ENCODE assay signal across 13 mouse cellular contexts in genomic region chr5:148608857-148609505, GRCm38 (mm10). TPM values are rescaled to one million over a fixed set of nuclear protein-coding genes. Genes with fewer than 3 reads are reported as not detected.
DNase-seq lines count a peak whose midpoint lies in the region; ATAC-seq and TF ChIP-seq lines count a peak whose summit lies in the region.
"Had no signal": no experiment of that assay in that cellular context is flagged by ENCODE, and none has a peak within 500 bp of the region (broad histone marks: within the 10 kb centered on the region; RNA-seq: fewer than 3 reads in every experiment).

No protein-coding gene starts in this region.

- no peak overlapping the region for H3K4me3 ChIP-seq in gastrocnemius, adult 2 months
- no peak overlapping the region for H3K4me3 ChIP-seq in intestine, embryonic 16.5 days (ENCODE audit: low read length)
- H3K4me3 ChIP-seq in intestine, postnatal 0 days (ENCODE audit: low read depth, low read length), result no peak overlapping the region
- no peak overlapping the region for H3K4me3 ChIP-seq in embryonic facial prominence, embryonic 12.5 days
- no peak overlapping the region for H3K4me3 ChIP-seq in limb, embryonic 12.5 days (replicated peaks)
- H3K4me3 ChIP-seq: liver, embryonic 12.5 days; stomach, embryonic 15.5 days had no signal

- intact Hi-C loops in gastrocnemius, adult 2 months (cut with DNase I), result no loop called here

- H3K27ac ChIP-seq in gastrocnemius, adult 2 months, result peak overlapping the region; percentile 70
- H3K27ac ChIP-seq in intestine, embryonic 16.5 days (ENCODE audit: low read length), result 0 out of 2 replicates have a peak overlapping the region, but pooled peaks have one; percentile 43
- no peak overlapping the region for H3K27ac ChIP-seq in intestine, postnatal 0 days (ENCODE audit: low read depth, low read length)
- H3K27ac ChIP-seq in embryonic facial prominence, embryonic 12.5 days, result peak overlapping the region; percentile 18; the same call in 1 of the 2 replicates
- peak overlapping the region; percentile 29; the same call in 1 of the 2 replicates for H3K27ac ChIP-seq in limb, embryonic 12.5 days
- H3K27ac ChIP-seq: liver, embryonic 12.5 days had no signal

- H3K9me3 ChIP-seq in intestine, embryonic 16.5 days (ENCODE audit: control insufficient read depth, low read length), result no peaks in the 10 kb centered on the region
- H3K9me3 ChIP-seq in intestine, postnatal 0 days (ENCODE audit: control insufficient read depth), result no peaks in the 10 kb centered on the region
- H3K9me3 ChIP-seq in embryonic facial prominence, embryonic 12.5 days, result no peaks in the 10 kb centered on the region
- no peaks in the 10 kb centered on the region for H3K9me3 ChIP-seq in limb, embryonic 12.5 days
- H3K9me3 ChIP-seq: liver, embryonic 12.5 days; stomach, embryonic 15.5 days had no signal

- no peak for TF ChIP-seq CTCF in gastrocnemius, adult 2 months (IDR thresholded peaks at IDR 0.05)
- TF ChIP-seq CTCF in intestine, postnatal 0 days (IDR thresholded peaks at IDR 0.05; ENCODE audit: low read depth), result no peak

- WGBS in intestine, embryonic 16.5 days, result 62% methylated on average over 13 of the region's 13 CpGs
- WGBS in intestine, postnatal 0 days, result 74% methylated on average over 13 of the region's 13 CpGs
- 66% methylated on average over 13 of the region's 13 CpGs for WGBS in embryonic facial prominence, embryonic 12.5 days
- 81% methylated on average over 13 of the region's 13 CpGs for WGBS in limb, embryonic 12.5 days

- no peak for ATAC-seq in intestine, embryonic 16.5 days
- ATAC-seq in intestine, postnatal 0 days, result no peak
- no peak for ATAC-seq in embryonic facial prominence, embryonic 12.5 days (ENCODE audit: insufficient number of reproducible peaks, insufficient read depth, low FRiP score, low TSS enrichment)
- ATAC-seq in limb, embryonic 12.5 days (ENCODE audit: insufficient number of reproducible peaks, insufficient read depth, low FRiP score, low TSS enrichment, low read depth), result no peak
- ATAC-seq in monocyte, adult 5-6 weeks (replicated peaks; ENCODE audit: insufficient number of reproducible peaks, low FRiP score, low TSS enrichment, poor library complexity, severe bottlenecking), result no peak
- ATAC-seq: liver, embryonic 12.5 days had no signal

- no peak for DNase-seq in gastrocnemius, adult 2 months
- DNase-seq in gastrocnemius, postnatal 4 days (ENCODE audit: low spot score in 2 of 2), result no peak
- DNase-seq in MN1 (ENCODE audit: low spot score), result no peak
- DNase-seq: cerebellum, adult 8-10 months; right cerebral cortex, postnatal 4 days; thymus, postnatal 4 days had no signal

- no peak overlapping the region for H3K4me2 ChIP-seq in intestine, embryonic 16.5 days (ENCODE audit: low read depth, low read length)
- no peak overlapping the region for H3K4me2 ChIP-seq in intestine, postnatal 0 days (replicated peaks; ENCODE audit: low read depth)
- no peak overlapping the region for H3K4me2 ChIP-seq in embryonic facial prominence, embryonic 12.5 days (replicated peaks)
- no peak overlapping the region for H3K4me2 ChIP-seq in limb, embryonic 12.5 days
- H3K4me2 ChIP-seq: liver, embryonic 12.5 days; stomach, embryonic 15.5 days had no signal

- H3K4me1 ChIP-seq in intestine, embryonic 16.5 days (ENCODE audit: control insufficient read depth, insufficient read depth, low read length), result peaks cover 9% of the 10 kb centered on the region; the same call in 1 of the 2 replicates
- H3K4me1 ChIP-seq in intestine, postnatal 0 days (replicated peaks; ENCODE audit: control insufficient read depth, insufficient read depth, low read length), result no peaks in the 10 kb centered on the region
- H3K4me1 ChIP-seq in embryonic facial prominence, embryonic 12.5 days, result peaks cover 19% of the 10 kb centered on the region
- H3K4me1 ChIP-seq in limb, embryonic 12.5 days (replicated peaks), result peaks cover 18% of the 10 kb centered on the region
- H3K4me1 ChIP-seq: liver, embryonic 12.5 days; stomach, embryonic 15.5 days had no signal

- H3K9ac ChIP-seq in intestine, embryonic 16.5 days (ENCODE audit: low read depth, low read length), result no peak overlapping the region
- H3K9ac ChIP-seq in intestine, postnatal 0 days (ENCODE audit: low read depth, low read length), result no peak overlapping the region
- no peak overlapping the region for H3K9ac ChIP-seq in embryonic facial prominence, embryonic 12.5 days
- H3K9ac ChIP-seq in limb, embryonic 12.5 days (replicated peaks), result no peak overlapping the region
- H3K9ac ChIP-seq: liver, embryonic 12.5 days; stomach, embryonic 15.5 days had no signal

- H3K36me3 ChIP-seq in intestine, embryonic 16.5 days (ENCODE audit: control insufficient read depth, insufficient read depth, low read length), result no peaks in the 10 kb centered on the region
- H3K36me3 ChIP-seq in intestine, postnatal 0 days (ENCODE audit: control insufficient read depth, insufficient read depth), result no peaks in the 10 kb centered on the region
- no peaks in the 10 kb centered on the region for H3K36me3 ChIP-seq in embryonic facial prominence, embryonic 12.5 days
- H3K36me3 ChIP-seq in limb, embryonic 12.5 days, result no peaks in the 10 kb centered on the region
- H3K36me3 ChIP-seq: liver, embryonic 12.5 days; stomach, embryonic 15.5 days had no signal

- no peaks in the 10 kb centered on the region for H3K27me3 ChIP-seq in intestine, embryonic 16.5 days (replicated peaks; ENCODE audit: control insufficient read depth, insufficient read depth, low read length)
- H3K27me3 ChIP-seq in intestine, postnatal 0 days (replicated peaks; ENCODE audit: control insufficient read depth, insufficient read depth, low read length), result no peaks in the 10 kb centered on the region
- no peaks in the 10 kb centered on the region for H3K27me3 ChIP-seq in embryonic facial prominence, embryonic 12.5 days
- H3K27me3 ChIP-seq in limb, embryonic 12.5 days, result no peaks in the 10 kb centered on the region
- H3K27me3 ChIP-seq: liver, embryonic 12.5 days; stomach, embryonic 15.5 days had no signal

RNA-seq across cellular contexts. Expression of gene Ubl3, which starts 56.4 kb away (rescaled TPM):
- total RNA-seq in gastrocnemius, adult 2 months (2021), result 100 to 1,000 TPM; 140 to 141 TPM
- 10 to 100 TPM; 82.3 to 92.1 TPM for total RNA-seq in gastrocnemius, postnatal 4 days (2021)
- polyA plus RNA-seq in intestine, embryonic 16.5 days (2015; fragmentation: Nextera tagmentation; extraction: Ambion mirVana), result 27.0 and 59.0 TPM in 2 replicates
- polyA plus RNA-seq in intestine, postnatal 0 days (2015; fragmentation: Nextera tagmentation; extraction: Ambion mirVana), result 87.7 and 92.6 TPM in 2 replicates
- 79.3 and 85.3 TPM in 2 replicates for polyA plus RNA-seq in embryonic facial prominence, embryonic 12.5 days (2016; fragmentation: Nextera tagmentation; extraction: Ambion mirVana)
- polyA plus RNA-seq in limb, embryonic 12.5 days (2016; fragmentation: Nextera tagmentation; extraction: Ambion mirVana), result 73.1 and 74.3 TPM in 2 replicates
- total RNA-seq in monocyte, adult 5-6 weeks (2017), result 179 to 332 TPM (median 268 TPM) in 3 replicates
